Mouse (Mus musculus): Measurements from ENCODE around the gene Gjd3. TPM values are rescaled to one million over a fixed set of nuclear protein-coding genes. Genes with fewer than 3 reads are reported as not detected.

Gene Gjd3
- polyA plus RNA-seq, 1 experiment from 2014 or later = 3.0 TPM

- Histone ChIP-seq H3K36me3 (no peaks in the 10 kb centered on the region), H3K9ac (replicated peaks) (peak overlapping the region; percentile 71), H3K4me1 (peaks cover 71% of the 10 kb centered on the region), H3K27ac (replicated peaks) (peak overlapping the region; percentile 86), H3K9me3 (replicated peaks) (no peaks in the 10 kb centered on the region), H3K4me3 (replicated peaks) (peak overlapping the region; percentile 64), H3K27me3 (replicated peaks) (no peaks in the 10 kb centered on the region), H3K4me2 (peak overlapping the region; percentile 99)
- WGBS = under 1% methylated on average over 43 of the region's 43 CpGs
- peak; percentile 19; the same call in 1 of the 2 replicates for ATAC-seq (ENCODE audit: low FRiP score)
Measured at GRCm38 (mm10) chr11:98959437-98960312, 23.1 kb downstream of the Gjd3 start.

- H3K36me3 ChIP-seq = no peaks in the 10 kb centered on the region
- WGBS = 71% methylated on average over 9 of the region's 10 CpGs
- H3K4me3 ChIP-seq (replicated peaks) = no peak overlapping the region
- H3K9ac ChIP-seq (replicated peaks) = no peak overlapping the region
- no peaks in the 10 kb centered on the region for H3K9me3 ChIP-seq (replicated peaks)
- no peak for ATAC-seq (ENCODE audit: low FRiP score)
- no peaks in the 10 kb centered on the region for H3K27me3 ChIP-seq (replicated peaks)
- no peak overlapping the region for H3K4me2 ChIP-seq
- H3K27ac ChIP-seq (replicated peaks) = no peak overlapping the region
- H3K4me1 ChIP-seq = peaks cover 59% of the 10 kb centered on the region
Measured at GRCm38 (mm10) chr11:98956340-98956739, 26.5 kb downstream of the Gjd3 start.

DNA sequence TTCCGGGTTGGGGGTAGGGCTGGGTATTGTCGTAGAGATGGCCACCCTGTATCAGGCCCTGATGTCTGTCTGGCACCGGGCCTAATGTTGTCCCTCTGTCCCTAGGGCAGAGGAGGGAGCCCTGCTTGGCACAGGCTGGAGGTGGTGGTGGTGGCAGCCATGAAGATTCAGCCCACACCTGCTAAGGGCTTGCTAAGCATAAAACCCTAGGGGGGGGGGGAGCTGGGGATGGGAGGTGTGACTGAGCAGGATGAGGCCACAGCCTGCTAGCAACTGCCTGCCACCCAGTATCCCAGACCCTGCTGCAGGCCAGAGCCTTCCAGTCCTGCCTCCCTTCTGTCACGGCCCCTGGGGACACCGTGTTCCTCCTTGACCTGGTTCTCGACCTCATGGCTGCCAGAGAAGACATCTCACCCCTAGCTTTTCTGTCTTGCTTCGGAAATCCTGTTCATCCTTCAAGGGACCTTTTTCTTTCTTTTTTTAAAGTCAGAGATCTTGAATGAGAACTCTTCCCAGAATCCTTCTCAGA is 27.0 kb downstream of the Gjd3 start:
- no peak for ATAC-seq (ENCODE audit: low FRiP score)
- no peak overlapping the region for H3K4me3 ChIP-seq (replicated peaks)
- no peaks in the 10 kb centered on the region for H3K9me3 ChIP-seq (replicated peaks)
- H3K4me2 ChIP-seq = no peak overlapping the region
- 27% methylated on average over 6 of the region's 7 CpGs for WGBS
- H3K36me3 ChIP-seq = 0 out of 2 replicates have a peak, but pooled peaks cover under 1% of the 10 kb centered on the region
- H3K27me3 ChIP-seq (replicated peaks) = no peaks in the 10 kb centered on the region
- H3K9ac ChIP-seq (replicated peaks) = no peak overlapping the region
- peaks cover 58% of the 10 kb centered on the region for H3K4me1 ChIP-seq
- peak overlapping the region; percentile 77; the same call in 1 of the 2 replicates for H3K27ac ChIP-seq (replicated peaks)

GRCm38 (mm10) chr11:98954801-98955706 is 27.8 kb downstream of the Gjd3 start:
- H3K4me2 ChIP-seq = peak overlapping the region; percentile 34
- no peaks in the 10 kb centered on the region for H3K9me3 ChIP-seq (replicated peaks)
- no peak for ATAC-seq (ENCODE audit: low FRiP score)
- no peaks in the 10 kb centered on the region for H3K27me3 ChIP-seq (replicated peaks)
- no peak overlapping the region for H3K4me3 ChIP-seq (replicated peaks)
- 10% methylated on average over 15 of the region's 17 CpGs for WGBS
- H3K9ac ChIP-seq (replicated peaks) = peak overlapping the region; percentile 26
- peaks cover 58% of the 10 kb centered on the region for H3K4me1 ChIP-seq
- H3K36me3 ChIP-seq = 0 out of 2 replicates have a peak, but pooled peaks cover 4% of the 10 kb centered on the region
- H3K27ac ChIP-seq (replicated peaks) = peak overlapping the region; percentile 77

- Histone ChIP-seq H3K27me3 (replicated peaks) (no peaks in the 10 kb centered on the region), H3K36me3 (0 out of 2 replicates have a peak, but pooled peaks cover 4% of the 10 kb centered on the region), H3K4me3 (replicated peaks) (no peak overlapping the region), H3K9ac (replicated peaks) (peak overlapping the region; percentile 26), H3K9me3 (replicated peaks) (no peaks in the 10 kb centered on the region), H3K4me2 (peak overlapping the region; percentile 34), H3K4me1 (peaks cover 58% of the 10 kb centered on the region), H3K27ac (replicated peaks) (peak overlapping the region; percentile 77)
- WGBS = 8% methylated on average over 10 of the region's 10 CpGs
- ATAC-seq (ENCODE audit: low FRiP score) = 0 out of 2 replicates have a peak, but pooled peaks have one; percentile 3
Measured at GRCm38 (mm10) chr11:98954373-98954772, 28.4 kb downstream of the Gjd3 start.

DNA sequence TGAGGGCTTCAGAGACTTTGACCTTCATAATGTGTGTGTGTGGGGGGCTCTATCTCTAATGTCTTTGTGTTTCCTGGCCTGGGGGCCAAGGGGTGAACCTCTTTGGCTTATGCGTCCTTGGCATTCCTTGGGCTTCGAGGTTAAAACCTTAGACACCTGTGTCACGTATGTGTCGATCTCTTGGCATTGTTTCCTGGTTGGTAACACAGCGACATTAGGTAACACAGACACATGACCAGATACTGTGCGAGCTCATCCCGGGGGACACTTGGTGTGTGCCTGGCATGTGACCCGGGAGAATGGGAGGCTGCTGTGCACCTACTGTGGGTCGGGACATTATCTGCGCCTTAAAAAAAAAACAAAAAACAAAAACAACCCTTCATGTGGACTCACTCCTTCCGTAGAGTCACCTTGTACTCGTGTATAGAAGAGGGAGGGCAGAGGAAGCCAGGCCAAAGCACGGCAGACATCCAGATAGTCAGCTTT is 28.9 kb downstream of the Gjd3 start:
- WGBS = 35% methylated on average over 13 of the region's 13 CpGs
- H3K9ac ChIP-seq (replicated peaks) = no peak overlapping the region
- no peaks in the 10 kb centered on the region for H3K27me3 ChIP-seq (replicated peaks)
- 0 out of 2 replicates have a peak, but pooled peaks cover 4% of the 10 kb centered on the region for H3K36me3 ChIP-seq
- no peak overlapping the region for H3K4me3 ChIP-seq (replicated peaks)
- H3K27ac ChIP-seq (replicated peaks) = peak overlapping the region; percentile 77; the same call in 1 of the 2 replicates
- ATAC-seq (ENCODE audit: low FRiP score) = no peak
- H3K4me1 ChIP-seq = peaks cover 57% of the 10 kb centered on the region
- peak overlapping the region; percentile 34 for H3K4me2 ChIP-seq
- H3K9me3 ChIP-seq (replicated peaks) = no peaks in the 10 kb centered on the region

- peaks cover 58% of the 10 kb centered on the region for H3K4me1 ChIP-seq
- H3K9ac ChIP-seq (replicated peaks) = no peak overlapping the region
- no peak overlapping the region for H3K4me2 ChIP-seq
- ATAC-seq (ENCODE audit: low FRiP score) = no peak
- no peak overlapping the region for H3K27ac ChIP-seq (replicated peaks)
- no peaks in the 10 kb centered on the region for H3K9me3 ChIP-seq (replicated peaks)
- WGBS = 17% methylated on average over 2 of the region's 2 CpGs
- no peaks in the 10 kb centered on the region for H3K27me3 ChIP-seq (replicated peaks)
- H3K4me3 ChIP-seq (replicated peaks) = no peak overlapping the region
- 0 out of 2 replicates have a peak, but pooled peaks cover 4% of the 10 kb centered on the region for H3K36me3 ChIP-seq
Measured at GRCm38 (mm10) chr11:98953361-98953760, 29.5 kb downstream of the Gjd3 start.

DNA sequence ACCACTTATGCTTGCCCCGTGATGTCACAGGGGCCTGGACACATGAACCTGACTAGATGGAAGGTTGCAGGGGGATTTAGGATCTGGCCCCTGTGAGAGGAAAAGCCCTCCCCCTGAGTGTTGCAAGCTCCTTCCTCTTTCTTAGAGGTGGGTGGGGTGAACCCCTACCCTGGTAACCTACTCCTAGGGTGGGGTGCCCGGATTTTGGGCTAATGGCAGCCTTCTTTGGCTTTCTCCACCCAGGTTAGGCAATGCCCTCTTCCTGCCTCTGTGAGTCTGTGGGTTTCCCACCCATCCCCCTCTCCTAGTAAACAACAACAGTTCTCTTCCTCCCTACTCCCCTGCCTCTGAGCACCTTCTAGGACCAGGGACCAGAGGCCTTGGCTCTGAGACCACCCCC is 30.1 kb downstream of the Gjd3 start:
- H3K9me3 ChIP-seq (replicated peaks) = no peaks in the 10 kb centered on the region
- ATAC-seq (ENCODE audit: low FRiP score) = no peak
- H3K27ac ChIP-seq (replicated peaks) = no peak overlapping the region
- 0 out of 2 replicates have a peak, but pooled peaks cover 4% of the 10 kb centered on the region for H3K36me3 ChIP-seq
- no peak overlapping the region for H3K4me3 ChIP-seq (replicated peaks)
- no peaks in the 10 kb centered on the region for H3K27me3 ChIP-seq (replicated peaks)
- WGBS = 83% methylated on average over 2 of the region's 2 CpGs
- no peak overlapping the region for H3K4me2 ChIP-seq
- peaks cover 64% of the 10 kb centered on the region for H3K4me1 ChIP-seq
- H3K9ac ChIP-seq (replicated peaks) = no peak overlapping the region

- H3K27ac ChIP-seq (replicated peaks) = no peak overlapping the region
- H3K9ac ChIP-seq (replicated peaks) = no peak overlapping the region
- H3K4me2 ChIP-seq = no peak overlapping the region
- 0 out of 2 replicates have a peak, but pooled peaks cover 4% of the 10 kb centered on the region for H3K36me3 ChIP-seq
- WGBS = 90% methylated on average over 1 of the region's 1 CpGs
- H3K27me3 ChIP-seq (replicated peaks) = no peaks in the 10 kb centered on the region
- H3K9me3 ChIP-seq (replicated peaks) = no peaks in the 10 kb centered on the region
- no peak overlapping the region for H3K4me3 ChIP-seq (replicated peaks)
- ATAC-seq (ENCODE audit: low FRiP score) = no peak
- H3K4me1 ChIP-seq = peaks cover 70% of the 10 kb centered on the region
Measured at GRCm38 (mm10) chr11:98952111-98952510, 30.7 kb downstream of the Gjd3 start.

GRCm38 (mm10) chr11:98951026-98951906 is 31.6 kb downstream of the Gjd3 start:
- peak; percentile 71 for ATAC-seq (ENCODE audit: low FRiP score)
- Histone ChIP-seq H3K4me2 (peak overlapping the region; percentile 27), H3K27me3 (replicated peaks) (no peaks in the 10 kb centered on the region), H3K9me3 (replicated peaks) (no peaks in the 10 kb centered on the region), H3K9ac (replicated peaks) (no peak overlapping the region; the same call in 1 of the 2 replicates), H3K4me1 (peaks cover 72% of the 10 kb centered on the region), H3K4me3 (replicated peaks) (no peak overlapping the region), H3K36me3 (0 out of 2 replicates have a peak, but pooled peaks cover 4% of the 10 kb centered on the region), H3K27ac (replicated peaks) (peak overlapping the region; percentile 80)
- 53% methylated on average over 16 of the region's 16 CpGs for WGBS
